Mouse (Mus musculus) thymus, adult 2 months (tissue): Measurements from ENCODE around the gene Tmco4.

ENCODE experiments used
- CTCF ChIP-seq: fragments of 200-500 bp; IDR thresholded peaks from 2 replicates; pipeline ENCODE4 v1.5.1; 2012; ENCODE audit warnings: mild to moderate bottlenecking, control low read depth, low read length, moderate library complexity, borderline replicate concordance; ENCODE audit not compliant: control insufficient read depth, poor library complexity, insufficient read depth; ENCODE audit errors: extremely low read depth
- POLR2A ChIP-seq: fragments of 200-500 bp; IDR thresholded peaks from 2 replicates; pipeline ENCODE4 v1.6.1; 2012; ENCODE audit warnings: mild to moderate bottlenecking, low read length, control low read depth, moderate library complexity; ENCODE audit not compliant: control insufficient read depth, poor library complexity, insufficient read depth; ENCODE audit errors: extremely low read depth

DNA sequence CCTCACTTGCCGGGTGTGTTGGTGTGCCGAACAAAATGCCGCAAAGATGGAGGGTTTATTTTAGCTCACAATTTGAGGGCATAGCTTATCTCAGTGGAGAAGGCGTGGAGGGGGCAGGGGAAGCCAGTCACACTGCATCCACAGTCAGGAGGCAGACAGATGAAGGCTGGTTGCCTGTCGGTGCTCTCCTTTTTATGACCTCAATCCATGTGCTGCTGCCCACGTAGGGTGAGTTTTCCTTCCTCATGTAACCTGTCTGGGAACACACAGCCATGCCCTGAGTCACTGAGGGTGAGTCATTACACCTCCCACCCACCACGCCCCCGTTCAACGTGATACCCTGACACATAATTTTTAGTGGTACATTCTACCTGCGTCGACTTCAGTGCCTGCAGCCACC, 25.9 kb downstream of the Tmco4 start:
- no peak for TF ChIP-seq CTCF
- no peak for TF ChIP-seq POLR2A
